Mouse (Mus musculus) CD8-positive naive resting alpha-beta T cell, adult 57 days (primary cell): ENCODE data around the gene Gm11733. TPM values are rescaled to one million over a fixed set of nuclear protein-coding genes. Genes with fewer than 3 reads are reported as not detected.

Experiments
- total RNA-seq: library from RNA; stranded (reverse); gene quantifications from one replicate; pipeline ENCODE4 v1.2.4, GENCODE M21; 2023

Gene Gm11733
- 0.21 TPM for total RNA-seq

DNA sequence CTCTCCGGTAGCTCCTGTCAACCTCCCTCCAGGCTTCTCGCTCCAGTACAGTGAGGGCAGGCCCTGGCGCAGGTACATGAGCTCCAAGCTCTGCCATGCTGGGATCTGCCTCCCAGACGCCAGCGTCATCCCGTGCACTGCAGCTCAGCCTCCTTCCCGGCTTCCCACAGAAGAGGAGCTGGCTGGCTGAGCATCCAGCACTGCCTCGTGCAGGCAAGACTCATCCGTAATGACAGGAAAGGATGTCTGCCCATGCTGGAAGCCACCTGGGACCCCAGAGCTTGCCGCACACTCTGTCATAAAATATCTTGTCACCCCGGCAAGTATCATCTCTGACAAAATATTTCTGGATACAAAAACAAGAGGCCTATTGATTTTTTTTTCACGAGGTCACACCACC lies at the start of gene Gm11733:
Gene Gm11733 (plus strand): TSS at position 171 of the 400 bp plus-strand sequence.

Other genes with a start within 250 kb of the Gm11733 start
- 104 TPM for gene Tnrc6c, start 169.9 kb downstream of the Gm11733 start, total RNA-seq